Mouse (Mus musculus): ENCODE results near the gene Gstp3.
"Not testable (repeated sequence)": the region's sequence is repeated elsewhere in the genome, so short reads cannot be mapped to it uniquely, and the experiment has no call there.

The Gstp3 gene

DNA sequence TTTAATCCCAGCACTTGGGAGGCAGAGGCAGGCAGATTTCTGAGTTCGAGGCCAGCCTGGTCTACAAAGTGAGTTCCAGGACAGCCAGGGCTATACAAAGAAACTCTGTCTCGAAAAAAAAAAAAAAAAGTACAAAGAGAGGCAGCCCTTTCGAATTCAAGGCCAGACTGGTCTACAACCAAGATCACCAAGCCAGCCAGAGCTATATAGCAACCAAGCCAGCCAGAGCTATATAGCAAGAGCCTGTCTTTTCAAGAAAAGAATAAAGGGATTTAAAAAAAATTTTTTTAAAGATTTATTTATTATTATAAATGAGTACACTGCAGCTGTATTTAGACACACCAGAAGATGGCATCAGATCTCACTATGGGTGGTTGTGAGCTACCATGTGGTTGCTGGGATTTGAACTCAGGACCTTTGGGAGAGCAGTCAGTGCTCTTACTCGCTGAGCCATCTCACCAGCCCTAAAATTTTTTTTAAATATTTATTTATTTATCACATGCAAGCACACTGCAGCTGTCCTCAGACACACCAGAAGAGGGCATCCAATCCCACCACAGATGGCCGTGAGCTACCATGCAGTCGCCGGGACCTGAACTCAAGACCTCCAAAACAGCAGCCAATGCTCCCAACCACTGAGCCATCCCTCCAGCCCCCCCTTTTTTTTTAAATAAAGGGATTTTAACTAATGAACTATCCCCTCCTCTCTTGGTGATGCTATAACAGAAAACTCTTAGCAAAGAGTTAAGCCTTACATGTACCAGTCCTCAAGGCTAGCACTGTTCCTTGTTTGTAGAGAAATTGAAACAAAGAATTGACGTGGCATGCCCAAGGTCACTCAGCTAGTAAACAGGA, 902 bp upstream of the Gstp3 start:
- not testable (repeated sequence) for DNase-seq (ENCODE audit: low spot score)

- no peak for DNase-seq (ENCODE audit: low spot score)
Measured at GRCm38 (mm10) chr19:4058581-4058980, 788 bp downstream of the Gstp3 start.

DNA sequence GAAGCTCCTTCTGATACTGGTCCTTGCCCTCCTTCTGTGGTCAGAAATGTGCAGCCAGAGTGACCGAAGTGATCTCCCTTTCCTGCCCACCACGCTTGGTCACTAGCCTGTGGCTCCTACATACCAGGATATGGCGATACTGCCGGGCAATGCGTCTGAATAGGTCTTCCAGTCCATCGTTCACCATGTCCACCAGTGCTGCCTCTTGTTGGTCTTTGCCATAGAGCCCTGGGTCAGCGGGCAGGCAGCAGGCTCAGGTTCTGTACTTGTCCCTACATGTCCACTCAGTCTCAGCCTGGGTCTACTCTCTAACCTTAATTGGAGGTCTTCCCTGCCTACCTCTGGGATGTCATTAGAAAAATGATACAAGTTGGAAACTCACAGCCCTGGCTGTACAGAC, 1.4 kb downstream of the Gstp3 start:
- no peak for DNase-seq (ENCODE audit: low spot score)

DNA sequence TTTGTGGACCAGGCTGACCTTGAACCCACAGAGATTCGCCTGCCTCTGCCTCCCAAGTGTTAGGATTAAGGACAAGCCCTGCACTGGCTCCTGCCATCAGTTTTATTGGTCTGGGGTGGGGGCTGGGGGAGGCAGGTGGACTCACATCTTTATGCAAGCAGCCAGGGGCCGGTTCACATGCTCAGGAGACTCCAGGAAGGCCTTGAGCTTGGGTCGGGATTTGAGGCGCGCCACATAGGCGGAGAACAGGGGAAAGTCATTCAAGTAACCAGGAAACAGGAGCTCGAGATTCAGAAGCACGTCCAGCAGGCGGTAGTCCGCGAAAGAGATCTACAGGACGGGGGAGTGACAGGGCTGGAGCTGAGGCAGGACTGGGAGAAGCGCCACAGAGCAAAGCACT, 2.0 kb downstream of the Gstp3 start:
- no peak for DNase-seq (ENCODE audit: low spot score)

DNA sequence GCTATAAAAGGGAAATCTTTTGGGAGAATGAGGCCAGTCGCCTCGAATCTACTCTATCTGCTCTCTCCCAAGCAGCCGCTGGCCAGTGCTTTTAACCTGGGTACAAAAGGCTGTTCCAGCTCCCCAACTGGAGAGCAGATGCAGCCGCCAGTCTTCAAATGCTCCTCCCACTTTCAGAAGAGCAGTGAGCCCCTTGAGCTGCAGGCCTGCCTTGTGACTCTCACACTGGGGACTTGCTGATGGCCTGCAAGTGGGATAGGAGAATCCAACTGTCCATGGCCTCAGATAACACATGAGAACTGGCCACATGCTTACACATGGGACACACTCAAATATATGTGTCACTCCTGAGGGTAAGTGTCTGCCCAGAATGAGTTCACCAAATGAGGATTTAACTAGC, 2.6 kb downstream of the Gstp3 start:
- DNase-seq (ENCODE audit: low spot score), result no peak

GRCm38 (mm10) chr19:4055947-4056693, 3.2 kb downstream of the Gstp3 start:
- no peak for DNase-seq (ENCODE audit: low spot score)

GRCm38 (mm10) chr19:4055216-4055946, 4.0 kb downstream of the Gstp3 start:
- DNase-seq (ENCODE audit: low spot score), result no peak

DNA sequence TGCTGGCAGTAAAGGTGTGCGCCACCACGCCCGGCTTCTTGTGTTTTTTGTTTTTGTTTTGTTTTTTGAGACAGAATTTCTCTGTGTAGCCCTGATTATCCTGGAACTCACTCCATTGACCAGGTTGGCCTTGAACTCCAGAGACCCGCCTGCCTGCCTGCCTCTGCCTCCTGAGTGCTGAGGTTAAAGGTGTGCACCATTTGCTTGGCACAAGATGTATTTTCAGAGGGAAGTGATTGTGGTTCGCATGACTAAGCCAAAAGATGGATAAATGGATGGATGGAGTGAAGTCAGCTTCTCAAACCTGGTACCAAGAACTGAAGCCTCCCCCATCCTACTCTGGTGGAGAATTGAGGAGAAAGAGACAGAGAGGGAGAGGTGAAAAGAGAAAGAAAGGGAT, 4.8 kb downstream of the Gstp3 start:
- no peak for DNase-seq (ENCODE audit: low spot score)

DNA sequence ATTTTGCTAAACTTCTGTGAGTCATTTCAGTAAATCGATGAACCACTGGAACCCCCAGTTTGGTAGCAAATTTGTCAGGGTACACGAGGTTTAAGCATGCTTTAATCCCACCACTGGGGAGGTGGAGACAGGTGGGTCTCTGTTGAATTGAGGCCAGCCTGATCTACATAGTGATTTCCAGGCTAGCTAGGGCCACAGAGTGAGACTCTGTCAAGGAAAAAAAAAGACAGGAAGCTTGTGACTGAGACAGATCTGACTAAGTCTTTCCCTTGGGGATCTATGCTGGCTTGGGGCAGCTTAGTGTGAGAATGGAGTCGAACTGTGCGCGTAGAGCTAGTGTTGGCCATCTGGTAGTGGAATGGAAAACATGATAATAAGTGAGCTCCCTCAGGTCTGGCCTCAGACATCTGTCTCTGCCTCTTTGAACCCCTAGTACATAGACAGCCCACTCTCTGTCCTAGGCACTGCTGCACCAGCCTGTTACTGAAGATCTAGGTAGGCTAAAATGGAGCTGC, 6.8 kb downstream of the Gstp3 start:
- DNase-seq (ENCODE audit: low spot score), result no peak

- DNase-seq (ENCODE audit: low spot score), result peak; percentile 50
Measured at GRCm38 (mm10) chr19:4051741-4052515, 7.4 kb downstream of the Gstp3 start.

- no peak for DNase-seq (ENCODE audit: low spot score)
Measured at GRCm38 (mm10) chr19:4051016-4051415, 8.4 kb downstream of the Gstp3 start.

DNA sequence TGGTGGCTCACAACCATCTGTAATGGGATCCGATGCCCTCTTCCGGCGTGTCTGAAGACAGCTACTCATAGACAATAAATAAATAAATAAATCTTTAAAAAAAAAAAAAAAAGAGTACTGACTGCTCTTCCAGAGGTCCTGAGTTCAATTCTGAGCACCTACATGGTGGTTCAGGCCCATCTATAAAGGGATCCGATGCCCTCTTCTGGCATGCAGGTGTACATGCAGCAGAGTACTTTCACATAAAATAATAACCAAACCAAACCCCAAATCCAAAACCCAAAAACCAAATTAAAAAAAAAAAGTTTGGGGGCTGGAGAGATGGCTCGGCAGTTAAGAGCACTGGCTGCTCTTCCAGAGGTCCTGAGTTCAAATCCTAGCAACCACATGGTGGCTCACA, 10.3 kb downstream of the Gstp3 start:
- DNase-seq (ENCODE audit: low spot score), result not testable (repeated sequence)

- DNase-seq (ENCODE audit: low spot score), result peak; percentile 66
Measured at GRCm38 (mm10) chr19:4047859-4048258, 11.5 kb downstream of the Gstp3 start.

GRCm38 (mm10) chr19:4046866-4047254, 12.5 kb downstream of the Gstp3 start:
- no peak for DNase-seq (ENCODE audit: low spot score)

GRCm38 (mm10) chr19:4045966-4046865, 13.2 kb downstream of the Gstp3 start, which contains the start of gene Gstp2:
TSS of gene Gstp2 (minus strand) at chr19:4046023.
- DNase-seq (ENCODE audit: low spot score), result peak; percentile 90

- DNase-seq (ENCODE audit: low spot score), result not testable (repeated sequence)
Measured at GRCm38 (mm10) chr19:4044109-4044508, 15.3 kb downstream of the Gstp3 start.

GRCm38 (mm10) chr19:4042124-4042523, 17.2 kb downstream of the Gstp3 start:
- DNase-seq (ENCODE audit: low spot score), result no peak

DNA sequence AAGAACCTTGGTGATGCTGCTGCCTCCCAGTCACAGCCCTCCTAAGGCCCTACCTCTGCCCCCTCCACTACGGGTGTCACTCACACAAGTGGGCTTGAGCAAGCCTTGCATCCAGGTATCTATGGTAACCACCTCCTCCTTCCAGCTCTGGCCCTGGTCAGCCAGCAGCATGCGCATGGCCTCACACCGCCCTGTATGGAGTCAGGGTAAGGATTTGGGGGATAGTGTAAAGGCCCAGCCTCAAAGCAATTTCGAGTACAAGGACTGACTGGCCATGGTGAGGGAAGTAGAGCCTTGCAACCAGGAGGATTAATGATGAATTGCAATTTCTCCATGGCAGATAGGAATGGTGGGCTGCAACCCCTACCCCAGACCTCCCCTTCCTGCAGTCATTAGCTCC, 17.9 kb downstream of the Gstp3 start:
- DNase-seq (ENCODE audit: low spot score), result not testable (repeated sequence)

DNA sequence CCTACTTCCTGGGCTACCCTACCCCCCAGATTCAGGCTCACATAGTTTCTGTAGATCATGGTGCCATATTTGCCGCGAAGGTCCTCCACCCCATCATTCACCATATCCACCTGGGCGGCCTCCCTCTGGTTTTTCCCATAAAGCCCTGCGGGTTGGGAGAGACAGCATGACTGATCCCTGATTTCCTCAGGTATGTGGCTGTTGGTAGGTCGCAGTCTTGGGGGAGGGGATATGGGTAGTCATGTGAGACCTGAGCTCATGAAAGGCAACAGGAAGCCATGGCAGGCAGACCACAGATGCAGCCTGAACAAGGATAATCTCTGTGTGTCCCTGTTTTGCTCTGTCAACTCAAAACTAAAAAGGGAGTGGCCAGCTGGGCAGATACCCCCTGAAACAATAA, 18.4 kb downstream of the Gstp3 start:
- not testable (repeated sequence) for DNase-seq (ENCODE audit: low spot score)

- DNase-seq (ENCODE audit: low spot score), result peak; percentile 81
Measured at GRCm38 (mm10) chr19:4037788-4038232, 21.6 kb downstream of the Gstp3 start, which contains the start of gene Gstp1. TSS of gene Gstp1 (minus strand) at chr19:4037985.
